Mouse (Mus musculus): ENCODE results near the gene Cdk6. TPM values are rescaled to one million over a fixed set of nuclear protein-coding genes. Genes with fewer than 3 reads are reported as not detected.

Gene Cdk6
- polyA plus RNA-seq, 1 experiment from 2014 or later = 6.3 TPM

GRCm38 (mm10) chr5:3381795-3382194 lies 40.5 kb downstream of the Cdk6 start:
- H3K9ac ChIP-seq (ENCODE audit: low read depth, low read length) = no peak overlapping the region
- H3K36me3 ChIP-seq (ENCODE audit: control insufficient read depth, insufficient read depth, low read length) = no peaks in the 10 kb centered on the region
- H3K27ac ChIP-seq (ENCODE audit: low read length) = no peak overlapping the region
- no peak overlapping the region for H3K4me3 ChIP-seq (ENCODE audit: low read depth, low read length)
- ATAC-seq = no peak
- H3K4me2 ChIP-seq (ENCODE audit: low read length) = no peak overlapping the region
- H3K4me1 ChIP-seq (ENCODE audit: control insufficient read depth, insufficient read depth, low read length) = no peaks in the 10 kb centered on the region
- WGBS = 93% methylated on average over 8 of the region's 8 CpGs
- no peaks in the 10 kb centered on the region for H3K27me3 ChIP-seq (ENCODE audit: control insufficient read depth, insufficient read depth, low read depth, low read length)
- no peaks in the 10 kb centered on the region for H3K9me3 ChIP-seq (replicated peaks; ENCODE audit: control insufficient read depth, low read length, poor library complexity, severe bottlenecking)

GRCm38 (mm10) chr5:3382343-3383040 lies 41.2 kb downstream of the Cdk6 start:
- Histone ChIP-seq H3K27me3 (ENCODE audit: control insufficient read depth, insufficient read depth, low read depth, low read length) (no peaks in the 10 kb centered on the region), H3K27ac (ENCODE audit: low read length) (no peak overlapping the region), H3K9ac (ENCODE audit: low read depth, low read length) (no peak overlapping the region), H3K36me3 (ENCODE audit: control insufficient read depth, insufficient read depth, low read length) (no peaks in the 10 kb centered on the region), H3K4me2 (ENCODE audit: low read length) (no peak overlapping the region), H3K4me3 (ENCODE audit: low read depth, low read length) (no peak overlapping the region), H3K9me3 (replicated peaks; ENCODE audit: control insufficient read depth, low read length, poor library complexity, severe bottlenecking) (no peaks in the 10 kb centered on the region), H3K4me1 (ENCODE audit: control insufficient read depth, insufficient read depth, low read length) (no peaks in the 10 kb centered on the region)
- WGBS = 77% methylated on average over 13 of the region's 13 CpGs
- no peak for ATAC-seq

- Histone ChIP-seq H3K4me1 (ENCODE audit: control insufficient read depth, insufficient read depth, low read length) (no peaks in the 10 kb centered on the region), H3K36me3 (ENCODE audit: control insufficient read depth, insufficient read depth, low read length) (no peaks in the 10 kb centered on the region), H3K9me3 (replicated peaks; ENCODE audit: control insufficient read depth, low read length, poor library complexity, severe bottlenecking) (no peaks in the 10 kb centered on the region), H3K4me3 (ENCODE audit: low read depth, low read length) (no peak overlapping the region), H3K9ac (ENCODE audit: low read depth, low read length) (no peak overlapping the region), H3K27ac (ENCODE audit: low read length) (no peak overlapping the region), H3K27me3 (ENCODE audit: control insufficient read depth, insufficient read depth, low read depth, low read length) (no peaks in the 10 kb centered on the region), H3K4me2 (ENCODE audit: low read length) (no peak overlapping the region)
- no peak for ATAC-seq
- 80% methylated on average over 3 of the region's 3 CpGs for WGBS
Measured at GRCm38 (mm10) chr5:3383547-3383946, 42.3 kb downstream of the Cdk6 start.

- ATAC-seq = peak; percentile 56
- H3K27ac ChIP-seq (ENCODE audit: low read length) = no peak overlapping the region
- H3K4me2 ChIP-seq (ENCODE audit: low read length) = no peak overlapping the region
- H3K9ac ChIP-seq (ENCODE audit: low read depth, low read length) = no peak overlapping the region
- H3K4me3 ChIP-seq (ENCODE audit: low read depth, low read length) = no peak overlapping the region
- no peaks in the 10 kb centered on the region for H3K36me3 ChIP-seq (ENCODE audit: control insufficient read depth, insufficient read depth, low read length)
- WGBS = 60% methylated on average over 1 of the region's 1 CpGs
- H3K9me3 ChIP-seq (replicated peaks; ENCODE audit: control insufficient read depth, low read length, poor library complexity, severe bottlenecking) = no peaks in the 10 kb centered on the region
- no peaks in the 10 kb centered on the region for H3K4me1 ChIP-seq (ENCODE audit: control insufficient read depth, insufficient read depth, low read length)
- no peaks in the 10 kb centered on the region for H3K27me3 ChIP-seq (ENCODE audit: control insufficient read depth, insufficient read depth, low read depth, low read length)
Measured at GRCm38 (mm10) chr5:3385078-3385477, 43.8 kb downstream of the Cdk6 start.

- ATAC-seq = no peak
- H3K27ac ChIP-seq (ENCODE audit: low read length) = no peak overlapping the region
- H3K36me3 ChIP-seq (ENCODE audit: control insufficient read depth, insufficient read depth, low read length) = no peaks in the 10 kb centered on the region
- no peak overlapping the region for H3K4me3 ChIP-seq (ENCODE audit: low read depth, low read length)
- WGBS = 78% methylated on average over 7 of the region's 7 CpGs
- H3K9ac ChIP-seq (ENCODE audit: low read depth, low read length) = no peak overlapping the region
- H3K9me3 ChIP-seq (replicated peaks; ENCODE audit: control insufficient read depth, low read length, poor library complexity, severe bottlenecking) = no peaks in the 10 kb centered on the region
- no peaks in the 10 kb centered on the region for H3K4me1 ChIP-seq (ENCODE audit: control insufficient read depth, insufficient read depth, low read length)
- H3K27me3 ChIP-seq (ENCODE audit: control insufficient read depth, insufficient read depth, low read depth, low read length) = no peaks in the 10 kb centered on the region
- no peak overlapping the region for H3K4me2 ChIP-seq (ENCODE audit: low read length)
Measured at GRCm38 (mm10) chr5:3386021-3386730, 44.9 kb downstream of the Cdk6 start.

- Histone ChIP-seq H3K27me3 (ENCODE audit: control insufficient read depth, insufficient read depth, low read depth, low read length) (no peaks in the 10 kb centered on the region), H3K4me3 (ENCODE audit: low read depth, low read length) (no peak overlapping the region), H3K9me3 (replicated peaks; ENCODE audit: control insufficient read depth, low read length, poor library complexity, severe bottlenecking) (no peaks in the 10 kb centered on the region), H3K4me1 (ENCODE audit: control insufficient read depth, insufficient read depth, low read length) (no peaks in the 10 kb centered on the region), H3K9ac (ENCODE audit: low read depth, low read length) (no peak overlapping the region), H3K36me3 (ENCODE audit: control insufficient read depth, insufficient read depth, low read length) (no peaks in the 10 kb centered on the region), H3K27ac (ENCODE audit: low read length) (no peak overlapping the region), H3K4me2 (ENCODE audit: low read length) (no peak overlapping the region)
- 14% methylated on average over 4 of the region's 4 CpGs for WGBS
- no peak for ATAC-seq
Measured at GRCm38 (mm10) chr5:3386731-3387087, 45.4 kb downstream of the Cdk6 start.

- no peak overlapping the region for H3K27ac ChIP-seq (ENCODE audit: low read length)
- WGBS = 51% methylated on average over 5 of the region's 5 CpGs
- no peaks in the 10 kb centered on the region for H3K27me3 ChIP-seq (ENCODE audit: control insufficient read depth, insufficient read depth, low read depth, low read length)
- H3K4me1 ChIP-seq (ENCODE audit: control insufficient read depth, insufficient read depth, low read length) = no peaks in the 10 kb centered on the region
- no peak overlapping the region for H3K4me3 ChIP-seq (ENCODE audit: low read depth, low read length)
- H3K9ac ChIP-seq (ENCODE audit: low read depth, low read length) = no peak overlapping the region
- no peak for ATAC-seq
- no peaks in the 10 kb centered on the region for H3K36me3 ChIP-seq (ENCODE audit: control insufficient read depth, insufficient read depth, low read length)
- no peaks in the 10 kb centered on the region for H3K9me3 ChIP-seq (replicated peaks; ENCODE audit: control insufficient read depth, low read length, poor library complexity, severe bottlenecking)
- no peak overlapping the region for H3K4me2 ChIP-seq (ENCODE audit: low read length)
Measured at GRCm38 (mm10) chr5:3387138-3387537, 45.9 kb downstream of the Cdk6 start.

GRCm38 (mm10) chr5:3392856-3393255 lies 51.6 kb downstream of the Cdk6 start:
- no peak overlapping the region for H3K4me3 ChIP-seq (ENCODE audit: low read depth, low read length)
- H3K9me3 ChIP-seq (replicated peaks; ENCODE audit: control insufficient read depth, low read length, poor library complexity, severe bottlenecking) = no peaks in the 10 kb centered on the region
- H3K9ac ChIP-seq (ENCODE audit: low read depth, low read length) = no peak overlapping the region
- H3K27me3 ChIP-seq (ENCODE audit: control insufficient read depth, insufficient read depth, low read depth, low read length) = no peaks in the 10 kb centered on the region
- H3K36me3 ChIP-seq (ENCODE audit: control insufficient read depth, insufficient read depth, low read length) = no peaks in the 10 kb centered on the region
- no peak for ATAC-seq
- H3K27ac ChIP-seq (ENCODE audit: low read length) = no peak overlapping the region
- no peak overlapping the region for H3K4me2 ChIP-seq (ENCODE audit: low read length)
- H3K4me1 ChIP-seq (ENCODE audit: control insufficient read depth, insufficient read depth, low read length) = peaks cover 8% of the 10 kb centered on the region
- WGBS = 81% methylated on average over 3 of the region's 3 CpGs

- 91% methylated on average over 7 of the region's 7 CpGs for WGBS
- Histone ChIP-seq H3K9ac (ENCODE audit: low read depth, low read length) (no peak overlapping the region), H3K27me3 (ENCODE audit: control insufficient read depth, insufficient read depth, low read depth, low read length) (no peaks in the 10 kb centered on the region), H3K36me3 (ENCODE audit: control insufficient read depth, insufficient read depth, low read length) (no peaks in the 10 kb centered on the region), H3K27ac (ENCODE audit: low read length) (no peak overlapping the region), H3K4me2 (ENCODE audit: low read length) (no peak overlapping the region), H3K9me3 (replicated peaks; ENCODE audit: control insufficient read depth, low read length, poor library complexity, severe bottlenecking) (no peaks in the 10 kb centered on the region), H3K4me3 (ENCODE audit: low read depth, low read length) (no peak overlapping the region), H3K4me1 (ENCODE audit: control insufficient read depth, insufficient read depth, low read length) (peaks cover 8% of the 10 kb centered on the region)
- no peak for ATAC-seq
Measured at GRCm38 (mm10) chr5:3394145-3394544, 52.9 kb downstream of the Cdk6 start.
